Mouse (Mus musculus): Measurements from ENCODE around the gene Stard5. TPM values are rescaled to one million over a fixed set of nuclear protein-coding genes. Genes with fewer than 3 reads are reported as not detected.

The Stard5 gene
- polyA plus RNA-seq (2017; shearing (Covaris generic)), result 50.7 TPM

GRCm38 (mm10) chr7:83631828-83632681 is at the start of gene Stard5:
Stard5 (plus strand) TSS chr7:83631959.

GRCm38 (mm10) chr7:83584639-83585471 is 46.9 kb upstream of the Stard5 start, which contains the start of gene Tmc3:
Tmc3 (plus strand) TSS chr7:83584927.

Other genes with a start within 250 kb of the Stard5 start
- gene Tmc3, start 47.0 kb upstream of the Stard5 start, polyA plus RNA-seq (2017; shearing (Covaris generic)), result 0.32 TPM
- 376 TPM for gene Il16, start 113.8 kb downstream of the Stard5 start, polyA plus RNA-seq (2017; shearing (Covaris generic))
- gene Cfap161, start 162.9 kb downstream of the Stard5 start, polyA plus RNA-seq (2017; shearing (Covaris generic)), result not detected

Measured in naive thymus-derived CD4-positive, alpha-beta T cell, adult 5 months (primary cell).